Mouse (Mus musculus): Measurements from ENCODE around the gene Foxp1. TPM values are rescaled to one million over a fixed set of nuclear protein-coding genes. Genes with fewer than 3 reads are reported as not detected.

Gene Foxp1
- polyA plus RNA-seq, 2 experiments = 7.9 to 10.6 TPM

- no peak overlapping the region for H3K4me3 ChIP-seq (ENCODE audit: insufficient read depth in 1 of 2, low read depth in 2 of 2, low read length in 2 of 2)
- no peaks in the 10 kb centered on the region for H3K27me3 ChIP-seq (ENCODE audit: control insufficient read depth, insufficient read depth, low read length)
- H3K36me3 ChIP-seq (replicated peaks; ENCODE audit: control insufficient read depth, insufficient read depth, low read depth) = no peaks in the 10 kb centered on the region
- no peak overlapping the region for H3K9ac ChIP-seq (replicated peaks)
- 70% methylated on average over 1 of the region's 1 CpGs for WGBS (ENCODE audit: insufficient replicate concordance)
- H3K27ac ChIP-seq = no peak overlapping the region
- TF ChIP-seq EP300 (IDR thresholded peaks at IDR 0.05; ENCODE audit: low read depth) (no peak), CTCF (IDR thresholded peaks at IDR 0.05; ENCODE audit: low read depth) (no peak)
- H3K9me3 ChIP-seq (ENCODE audit: control insufficient read depth, low read length) = no peaks in the 10 kb centered on the region
- no peak for DNase-seq (ENCODE audit: low read depth in 3 of 3, low spot score in 3 of 3)
- H3K4me1 ChIP-seq (replicated peaks; ENCODE audit: control insufficient read depth in 2 of 2, insufficient read depth in 2 of 2, low read length in 1 of 2) = no peaks in the 10 kb centered on the region
- no peak for ATAC-seq (ENCODE audit: insufficient read depth)
- no peak overlapping the region for H3K4me2 ChIP-seq (ENCODE audit: low read depth)
These were observed 30.3 kb upstream of the Foxp1 start for GRCm38 (mm10) chr6:99552816-99553215.

DNA sequence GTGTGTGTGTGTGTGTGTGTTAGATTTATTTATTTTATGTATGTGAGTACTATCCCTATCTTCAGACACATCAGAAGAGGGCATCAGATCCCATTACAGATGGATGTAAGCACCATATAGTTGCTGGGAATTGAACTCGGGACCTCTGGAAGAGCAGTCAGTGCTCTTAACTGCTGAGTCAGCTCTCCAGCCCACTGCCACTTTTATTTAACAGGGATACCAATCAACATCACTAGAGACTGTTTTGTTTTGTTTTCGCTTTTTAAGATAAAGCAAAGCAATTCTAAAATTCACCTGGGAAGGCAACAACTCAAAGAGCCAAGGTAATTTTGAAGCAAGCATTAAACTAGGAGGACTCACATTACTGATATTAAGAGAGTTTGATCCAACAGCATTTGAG is 23.9 kb upstream of the Foxp1 start:
- Histone ChIP-seq H3K27ac (no peak overlapping the region), H3K4me2 (ENCODE audit: low read depth) (no peak overlapping the region), H3K4me3 (ENCODE audit: insufficient read depth in 1 of 2, low read depth in 2 of 2, low read length in 2 of 2) (no peak overlapping the region), H3K36me3 (replicated peaks; ENCODE audit: control insufficient read depth, insufficient read depth, low read depth) (no peaks in the 10 kb centered on the region), H3K27me3 (ENCODE audit: control insufficient read depth, insufficient read depth, low read length) (no peaks in the 10 kb centered on the region), H3K9ac (replicated peaks) (no peak overlapping the region), H3K9me3 (ENCODE audit: control insufficient read depth, low read length) (no peaks in the 10 kb centered on the region), H3K4me1 (replicated peaks; ENCODE audit: control insufficient read depth in 2 of 2, insufficient read depth in 2 of 2, low read length in 1 of 2) (no peaks in the 10 kb centered on the region)
- no peak for ATAC-seq (ENCODE audit: insufficient read depth)
- DNase-seq (ENCODE audit: low read depth in 3 of 3, low spot score in 3 of 3) = no peak
- TF ChIP-seq CTCF (IDR thresholded peaks at IDR 0.05; ENCODE audit: low read depth) (no peak), EP300 (IDR thresholded peaks at IDR 0.05; ENCODE audit: low read depth) (no peak)
- 64% methylated on average over 2 of the region's 2 CpGs for WGBS (ENCODE audit: insufficient replicate concordance)

DNA sequence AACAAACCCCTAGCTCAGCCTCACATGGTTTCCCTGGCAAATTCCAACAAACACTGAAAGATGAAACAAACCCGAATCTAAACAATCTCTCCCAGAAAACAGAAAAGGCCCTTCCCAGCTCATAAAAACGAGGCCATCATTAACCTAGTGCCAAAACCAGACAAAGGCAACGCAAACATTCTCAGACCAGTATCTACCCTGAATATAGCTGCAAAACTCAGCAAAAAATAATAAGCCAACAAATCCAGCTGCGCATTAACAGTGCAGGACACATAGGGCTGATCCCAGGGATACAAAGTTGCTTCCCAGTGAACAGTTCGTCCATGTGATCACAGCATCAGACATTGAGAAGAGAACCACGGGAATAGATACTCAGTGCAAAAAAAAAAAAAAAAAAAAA is 22.9 kb upstream of the Foxp1 start:
- Histone ChIP-seq H3K9ac (replicated peaks) (no peak overlapping the region), H3K27me3 (ENCODE audit: control insufficient read depth, insufficient read depth, low read length) (no peaks in the 10 kb centered on the region), H3K27ac (no peak overlapping the region), H3K4me3 (ENCODE audit: insufficient read depth in 1 of 2, low read depth in 2 of 2, low read length in 2 of 2) (no peak overlapping the region), H3K4me1 (replicated peaks; ENCODE audit: control insufficient read depth in 2 of 2, insufficient read depth in 2 of 2, low read length in 1 of 2) (no peaks in the 10 kb centered on the region), H3K4me2 (ENCODE audit: low read depth) (no peak overlapping the region), H3K9me3 (ENCODE audit: control insufficient read depth, low read length) (no peaks in the 10 kb centered on the region), H3K36me3 (replicated peaks; ENCODE audit: control insufficient read depth, insufficient read depth, low read depth) (no peaks in the 10 kb centered on the region)
- no peak for ATAC-seq (ENCODE audit: insufficient read depth)
- WGBS (ENCODE audit: insufficient replicate concordance) = 57% methylated on average over 6 of the region's 6 CpGs
- TF ChIP-seq CTCF (IDR thresholded peaks at IDR 0.05; ENCODE audit: low read depth) (no peak), EP300 (IDR thresholded peaks at IDR 0.05; ENCODE audit: low read depth) (no peak)
- DNase-seq (ENCODE audit: low read depth in 3 of 3, low spot score in 3 of 3) = no peak

- H3K4me1 ChIP-seq (replicated peaks; ENCODE audit: control insufficient read depth in 2 of 2, insufficient read depth in 2 of 2, low read length in 1 of 2) = peaks cover 0 to 5% of the 10 kb centered on the region in 2 experiments; a peak in 2 of 4 replicates
- no peak for TF ChIP-seq EP300 (IDR thresholded peaks at IDR 0.05; ENCODE audit: low read depth)
- no peak for TF ChIP-seq CTCF (IDR thresholded peaks at IDR 0.05; ENCODE audit: low read depth)
- H3K9ac ChIP-seq (replicated peaks) = no peak overlapping the region
- no peaks in the 10 kb centered on the region for H3K9me3 ChIP-seq (ENCODE audit: control insufficient read depth, low read length)
- no peak overlapping the region for H3K27ac ChIP-seq
- H3K4me2 ChIP-seq (ENCODE audit: low read depth) = no peak overlapping the region
- H3K4me3 ChIP-seq (ENCODE audit: insufficient read depth in 1 of 2, low read depth in 2 of 2, low read length in 2 of 2) = no peak overlapping the region
- H3K36me3 ChIP-seq (replicated peaks; ENCODE audit: control insufficient read depth, insufficient read depth, low read depth) = no peaks in the 10 kb centered on the region
- WGBS (ENCODE audit: insufficient replicate concordance) = 36% methylated on average over 3 of the region's 3 CpGs
- no peak for ATAC-seq (ENCODE audit: insufficient read depth)
- no peaks in the 10 kb centered on the region for H3K27me3 ChIP-seq (ENCODE audit: control insufficient read depth, insufficient read depth, low read length)
- DNase-seq (ENCODE audit: low read depth in 3 of 3, low spot score in 3 of 3) = no peak
These were observed 18.6 kb upstream of the Foxp1 start for GRCm38 (mm10) chr6:99541105-99541504.

DNA sequence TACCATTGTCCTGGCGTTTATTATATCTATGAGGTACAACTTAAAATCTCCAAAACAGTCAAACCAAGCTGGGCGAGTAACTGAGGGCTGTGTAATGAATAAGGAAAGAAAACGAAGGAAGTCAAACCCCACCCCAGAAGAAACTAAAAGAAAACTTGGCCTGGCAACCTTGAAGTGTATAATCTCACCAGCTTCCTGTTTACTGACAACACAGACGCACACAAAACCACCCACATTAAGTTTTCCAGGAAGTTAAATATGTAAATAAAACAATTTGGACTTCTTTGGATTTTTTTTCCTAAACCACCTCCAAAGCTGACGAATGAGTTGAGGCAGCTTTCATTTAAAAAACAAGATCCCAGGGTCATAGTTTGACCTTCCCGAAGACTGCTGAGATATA is 18.1 kb upstream of the Foxp1 start:
- no peaks in the 10 kb centered on the region for H3K27me3 ChIP-seq (ENCODE audit: control insufficient read depth, insufficient read depth, low read length)
- no peaks in the 10 kb centered on the region for H3K9me3 ChIP-seq (ENCODE audit: control insufficient read depth, low read length)
- no peak overlapping the region for H3K27ac ChIP-seq
- no peak overlapping the region for H3K9ac ChIP-seq (replicated peaks)
- WGBS (ENCODE audit: insufficient replicate concordance) = 50% methylated on average over 6 of the region's 6 CpGs
- H3K4me3 ChIP-seq (ENCODE audit: insufficient read depth in 1 of 2, low read depth in 2 of 2, low read length in 2 of 2) = no peak overlapping the region
- ATAC-seq (ENCODE audit: insufficient read depth) = no peak
- no peak overlapping the region for H3K4me2 ChIP-seq (ENCODE audit: low read depth)
- TF ChIP-seq EP300 (IDR thresholded peaks at IDR 0.05; ENCODE audit: low read depth) (no peak), CTCF (IDR thresholded peaks at IDR 0.05; ENCODE audit: low read depth) (no peak)
- H3K36me3 ChIP-seq (replicated peaks; ENCODE audit: control insufficient read depth, insufficient read depth, low read depth) = no peaks in the 10 kb centered on the region
- H3K4me1 ChIP-seq (replicated peaks; ENCODE audit: control insufficient read depth in 2 of 2, insufficient read depth in 2 of 2, low read length in 1 of 2) = peaks cover 0 to 5% of the 10 kb centered on the region in 2 experiments; a peak in 2 of 4 replicates
- no peak for DNase-seq (ENCODE audit: low read depth in 3 of 3, low spot score in 3 of 3)
